Mouse (Mus musculus): ENCODE results near the gene Gm5617. TPM values are rescaled to one million over a fixed set of nuclear protein-coding genes. Genes with fewer than 3 reads are reported as not detected.
"Not testable (repeated sequence)": the region's sequence is repeated elsewhere in the genome, so short reads cannot be mapped to it uniquely, and the experiment has no call there.

Gene Gm5617
- total RNA-seq, 2 experiments from 2014 or later: 1.6 TPM; not detected in 1

- no peak for ATAC-seq (replicated peaks; ENCODE audit: low FRiP score, poor library complexity, severe bottlenecking)
Observed at GRCm38 (mm10) chr9:48481214-48482134, 13.8 kb upstream of the Gm5617 start.

GRCm38 (mm10) chr9:48495548-48495932 is 298 bp downstream of the Gm5617 start:
- ATAC-seq (replicated peaks; ENCODE audit: low FRiP score, poor library complexity, severe bottlenecking): peak; percentile 59

GRCm38 (mm10) chr9:48501192-48501591 is 6.0 kb downstream of the Gm5617 start:
- ATAC-seq (replicated peaks; ENCODE audit: low FRiP score, poor library complexity, severe bottlenecking): no peak

DNA sequence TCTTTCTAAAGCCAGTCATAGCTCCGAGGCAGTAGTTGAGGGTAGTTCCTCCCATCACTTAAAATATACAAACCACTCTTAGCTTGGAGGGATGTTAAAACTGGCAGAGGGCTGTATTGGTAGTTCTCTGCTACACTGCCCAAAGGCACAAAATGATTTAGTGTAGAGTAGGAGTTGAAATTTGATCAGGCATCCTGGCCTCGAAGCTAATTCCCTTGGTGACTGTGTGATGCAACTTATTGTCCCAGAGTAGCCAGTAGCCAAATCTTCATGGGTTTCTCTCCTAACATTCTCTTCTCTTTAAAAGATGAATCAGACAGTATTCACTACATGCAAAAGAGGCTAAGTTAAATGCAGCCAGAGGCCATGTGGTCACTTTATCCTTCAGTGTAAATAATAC is 7.8 kb downstream of the Gm5617 start:
- no peak for ATAC-seq (replicated peaks; ENCODE audit: low FRiP score, poor library complexity, severe bottlenecking)

GRCm38 (mm10) chr9:48504741-48505365 is 9.6 kb downstream of the Gm5617 start:
- no peak for ATAC-seq (replicated peaks; ENCODE audit: low FRiP score, poor library complexity, severe bottlenecking)

GRCm38 (mm10) chr9:48510134-48510533 is 14.9 kb downstream of the Gm5617 start:
- no peak for ATAC-seq (replicated peaks; ENCODE audit: low FRiP score, poor library complexity, severe bottlenecking)

- ATAC-seq (replicated peaks; ENCODE audit: low FRiP score, poor library complexity, severe bottlenecking): no peak
Observed at GRCm38 (mm10) chr9:48515332-48515731, 20.1 kb downstream of the Gm5617 start.

- ATAC-seq (replicated peaks; ENCODE audit: low FRiP score, poor library complexity, severe bottlenecking): no peak
Observed at GRCm38 (mm10) chr9:48516615-48517371, 21.6 kb downstream of the Gm5617 start.

- ATAC-seq (replicated peaks; ENCODE audit: low FRiP score, poor library complexity, severe bottlenecking): no peak
Observed at GRCm38 (mm10) chr9:48517372-48518130, 22.3 kb downstream of the Gm5617 start.

- not testable (repeated sequence) for ATAC-seq (replicated peaks; ENCODE audit: low FRiP score, poor library complexity, severe bottlenecking)
Observed at GRCm38 (mm10) chr9:48520405-48520804, 25.2 kb downstream of the Gm5617 start.

- ATAC-seq (replicated peaks; ENCODE audit: low FRiP score, poor library complexity, severe bottlenecking): no peak
Observed at GRCm38 (mm10) chr9:48525566-48525965, 30.3 kb downstream of the Gm5617 start.

DNA sequence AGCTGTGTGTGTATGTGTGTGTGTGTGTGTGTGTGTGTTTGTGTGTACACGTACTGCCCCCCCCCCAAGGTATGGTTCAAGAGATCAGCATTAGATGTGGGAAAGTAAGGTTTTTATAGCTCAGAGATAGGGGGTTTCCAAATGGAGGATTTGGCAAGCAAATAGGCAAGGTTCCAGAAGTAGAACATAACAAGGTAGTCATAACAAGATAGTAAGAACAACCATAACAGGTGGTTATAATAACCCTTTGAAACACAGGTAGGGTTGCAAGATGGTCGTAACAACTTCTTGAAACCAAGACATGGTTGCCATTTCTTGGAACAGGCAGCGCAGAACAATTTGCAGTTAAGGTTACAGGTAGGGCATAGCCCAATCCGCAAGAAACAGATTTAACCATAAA is 31.3 kb downstream of the Gm5617 start:
- ATAC-seq (replicated peaks; ENCODE audit: low FRiP score, poor library complexity, severe bottlenecking): no peak

DNA sequence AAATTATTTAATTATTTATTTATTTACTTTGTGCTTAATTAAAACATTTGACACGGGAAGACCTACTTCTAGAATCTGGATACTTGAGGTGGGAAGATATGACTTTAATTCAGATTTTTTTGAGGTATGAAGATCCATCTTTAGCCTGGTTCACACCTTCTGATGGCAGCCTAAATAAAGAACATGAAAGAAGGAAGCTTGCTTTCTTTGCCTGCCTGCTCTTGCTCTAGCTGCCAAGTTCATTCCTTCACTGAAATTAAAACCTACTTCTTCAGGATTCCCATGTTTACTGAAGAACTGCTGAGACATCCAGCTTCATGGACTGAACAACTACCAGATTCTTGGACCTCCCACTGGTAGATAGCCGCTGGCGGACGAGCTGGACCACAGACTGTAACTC is 36.1 kb downstream of the Gm5617 start:
- no peak for ATAC-seq (replicated peaks; ENCODE audit: low FRiP score, poor library complexity, severe bottlenecking)

DNA sequence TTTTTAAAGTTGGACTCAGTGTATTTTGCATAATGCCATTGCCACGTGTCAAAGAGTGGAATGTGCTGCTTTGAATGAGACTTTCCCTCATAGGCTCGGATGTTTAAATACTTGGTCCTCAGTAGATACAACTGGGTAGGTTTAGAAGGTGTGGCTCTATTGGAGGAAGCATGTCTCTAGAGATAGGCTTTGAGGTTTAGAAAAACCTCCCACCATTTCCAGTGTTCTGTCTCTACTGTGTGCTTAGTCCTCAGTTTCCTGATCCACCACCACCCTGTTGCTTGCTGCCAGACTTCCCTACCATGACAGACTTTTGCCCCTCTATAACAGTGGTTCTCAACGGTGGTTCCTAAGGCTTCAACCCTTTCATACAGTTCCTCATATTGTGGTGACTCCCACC is 37.0 kb downstream of the Gm5617 start:
- ATAC-seq (replicated peaks; ENCODE audit: low FRiP score, poor library complexity, severe bottlenecking): no peak

DNA sequence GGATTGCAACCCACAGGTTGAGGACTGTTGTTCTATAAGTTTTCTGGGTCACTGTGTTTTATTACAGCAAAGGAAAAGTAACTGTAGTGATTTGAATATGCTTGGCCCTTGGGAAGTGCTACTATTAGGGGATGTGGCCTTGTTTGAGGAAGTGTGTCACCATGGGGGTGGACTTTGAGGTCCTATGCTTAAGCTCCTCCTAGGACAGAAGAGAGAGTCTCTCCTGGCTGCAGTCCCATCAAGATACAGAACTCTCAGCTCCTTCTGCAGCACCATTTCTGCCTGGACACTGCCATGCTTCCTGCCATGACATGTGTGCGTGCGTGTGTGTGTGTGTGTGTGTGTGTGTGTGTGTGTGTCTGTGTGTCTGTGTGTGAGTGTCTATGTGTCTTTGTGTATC is 37.5 kb downstream of the Gm5617 start:
- no peak for ATAC-seq (replicated peaks; ENCODE audit: low FRiP score, poor library complexity, severe bottlenecking)

GRCm38 (mm10) chr9:48536414-48536813 is 41.2 kb downstream of the Gm5617 start:
- no peak for ATAC-seq (replicated peaks; ENCODE audit: low FRiP score, poor library complexity, severe bottlenecking)

- not testable (repeated sequence) for ATAC-seq (replicated peaks; ENCODE audit: low FRiP score, poor library complexity, severe bottlenecking)
Observed at GRCm38 (mm10) chr9:48537616-48538015, 42.4 kb downstream of the Gm5617 start.

GRCm38 (mm10) chr9:48538044-48538645 is 42.9 kb downstream of the Gm5617 start:
- ATAC-seq (replicated peaks; ENCODE audit: low FRiP score, poor library complexity, severe bottlenecking): no peak

- no peak for ATAC-seq (replicated peaks; ENCODE audit: low FRiP score, poor library complexity, severe bottlenecking)
Observed at GRCm38 (mm10) chr9:48538688-48539087, 43.4 kb downstream of the Gm5617 start.
